Mouse (Mus musculus) heart, postnatal 0 days (tissue): Measurements from ENCODE around the gene Lrit3. TPM values are rescaled to one million over a fixed set of nuclear protein-coding genes. Genes with fewer than 3 reads are reported as not detected.
A peak's percentile ranks its signal among the peaks of the same experiment; 100 is the strongest.

ENCODE experiments used
- ATAC-seq: fragments of 200-750 bp; cut with Nextera tagmentation; 2 replicates; pipeline ENCODE4 v1.8.0; 2017; ENCODE audit warnings: low read depth, moderate number of reproducible peaks, moderate library complexity; ENCODE audit not compliant: insufficient read depth
- DNase-seq: peaks from one replicate; pipeline ENCODE4 v3.0.0-alpha.2; 2016; ENCODE audit warnings: low spot score
- H3K27ac ChIP-seq: fragments of 300-500 bp; sonication (generic); 2 replicates; pipeline ENCODE4 v1.5.1; 2014; ENCODE audit warnings: low read depth, mild to moderate bottlenecking
- H3K27me3 ChIP-seq: fragments of 300-500 bp; sonication (generic); 2 replicates; pipeline ENCODE4 v1.6.1; 2014; ENCODE audit warnings: low read length, mixed read lengths; ENCODE audit not compliant: control insufficient read depth, insufficient read depth
- H3K36me3 ChIP-seq: fragments of 300-500 bp; sonication (generic); replicated peaks from 2 replicates; pipeline ENCODE4 v1.6.1; 2014; ENCODE audit warnings: low read length, mixed read lengths; ENCODE audit not compliant: control insufficient read depth, insufficient read depth
- H3K4me1 ChIP-seq: fragments of 300-500 bp; sonication (generic); 2 replicates; pipeline ENCODE4 v1.6.1; 2014; ENCODE audit warnings: antibody characterized with exemption; ENCODE audit not compliant: control insufficient read depth, insufficient read depth
- H3K4me2 ChIP-seq: fragments of 300-500 bp; sonication (generic); 2 replicates; pipeline ENCODE4 v1.6.1; 2014; ENCODE audit warnings: low read depth, mild to moderate bottlenecking, low read length, moderate library complexity
- H3K4me3 ChIP-seq: fragments of 300-500 bp; sonication (generic); 2 replicates; pipeline ENCODE4 v1.5.1; 2014; ENCODE audit warnings: low read depth, low read length
- H3K9ac ChIP-seq: fragments of 300-500 bp; sonication (generic); replicated peaks from 2 replicates; pipeline ENCODE4 v1.6.1; 2014; ENCODE audit warnings: low read depth, low read length, mixed read lengths
- H3K9me3 ChIP-seq: fragments of 300-500 bp; sonication (generic); replicated peaks from 2 replicates; pipeline ENCODE4 v1.6.1; 2016; ENCODE audit warnings: low read length; ENCODE audit not compliant: control insufficient read depth
- CTCF ChIP-seq: IDR thresholded peaks from 2 replicates; pipeline ENCODE4 v1.5.1; 2016; ENCODE audit warnings: antibody characterized with exemption, control low read depth, low read depth
- EP300 ChIP-seq: IDR thresholded peaks from 2 replicates; pipeline ENCODE4 v1.6.1; 2016; ENCODE audit warnings: antibody characterized with exemption, low read depth
- WGBS: fragments of 180-500 bp; shearing (Covaris S2); extraction: QIAGEN DNeasy Blood & Tissue Kit; methylation state at CpG from one replicate; pipeline ENCODE4 v1.1.7; 2014; 5-methylcytosine and 5-hydroxymethylcytosine counted together
- polyA plus RNA-seq: library from polyadenylated mRNA; unstranded; fragments of >200 nt; fragmentation: Nextera tagmentation; extraction: Ambion mirVana; gene quantifications from 2 replicates; pipeline ENCODE4 v1.2.1, GENCODE M21; 2015
- total RNA-seq: library from RNA; depleted of rRNA; stranded (reverse); fragments of >200 nt; gene quantifications from 2 replicates; pipeline ENCODE4 v1.2.3, GENCODE M21; 2014; ENCODE audit warnings: low replicate concordance

Gene Lrit3
- total and polyA plus RNA-seq, 2 experiments from 2014 or later = not detected

GRCm38 (mm10) chr3:129799011-129799410 lies 4.8 kb downstream of the Lrit3 start:
- Histone ChIP-seq H3K9me3 (no peaks in the 10 kb centered on the region), H3K27ac (no peak overlapping the region), H3K4me2 (no peak overlapping the region), H3K27me3 (no peaks in the 10 kb centered on the region), H3K9ac (no peak overlapping the region), H3K4me1 (no peaks in the 10 kb centered on the region), H3K4me3 (no peak overlapping the region), H3K36me3 (no peaks in the 10 kb centered on the region)
- DNase-seq = no peak
- TF ChIP-seq CTCF = no peak
- TF ChIP-seq EP300 = no peak
- no peak for ATAC-seq
- 78% methylated on average over 2 of the region's 2 CpGs for WGBS

- no peaks in the 10 kb centered on the region for H3K9me3 ChIP-seq
- no peak overlapping the region for H3K9ac ChIP-seq
- ATAC-seq (peak; percentile 58; the same call in 1 of the 2 replicates), DNase-seq (peak; percentile 12)
- TF ChIP-seq EP300 = no peak
- TF ChIP-seq CTCF = no peak
- no peaks in the 10 kb centered on the region for H3K36me3 ChIP-seq
- WGBS = 41% methylated on average over 11 of the region's 11 CpGs
- no peak overlapping the region for H3K27ac ChIP-seq
- no peak overlapping the region for H3K4me3 ChIP-seq
- H3K4me2 ChIP-seq = no peak overlapping the region
- H3K4me1 ChIP-seq = no peaks in the 10 kb centered on the region
- H3K27me3 ChIP-seq = no peaks in the 10 kb centered on the region
Observed at GRCm38 (mm10) chr3:129798551-129798950, 5.3 kb downstream of the Lrit3 start.

GRCm38 (mm10) chr3:129797341-129797740 lies 6.5 kb downstream of the Lrit3 start:
- no peaks in the 10 kb centered on the region for H3K27me3 ChIP-seq
- no peak overlapping the region for H3K27ac ChIP-seq
- DNase-seq (no peak), ATAC-seq (no peak)
- WGBS = 74% methylated on average over 5 of the region's 5 CpGs
- H3K36me3 ChIP-seq = no peaks in the 10 kb centered on the region
- no peak overlapping the region for H3K9ac ChIP-seq
- H3K4me1 ChIP-seq = no peaks in the 10 kb centered on the region
- H3K4me2 ChIP-seq = no peak overlapping the region
- H3K9me3 ChIP-seq = no peaks in the 10 kb centered on the region
- no peak overlapping the region for H3K4me3 ChIP-seq
- no peak for TF ChIP-seq CTCF
- TF ChIP-seq EP300 = no peak

GRCm38 (mm10) chr3:129793801-129794200 lies 10.0 kb downstream of the Lrit3 start:
- 89% methylated on average over 5 of the region's 5 CpGs for WGBS
- H3K4me2 ChIP-seq = no peak overlapping the region
- no peak for ATAC-seq
- no peak overlapping the region for H3K27ac ChIP-seq
- TF ChIP-seq CTCF (no peak), EP300 (no peak)
- H3K36me3 ChIP-seq = no peaks in the 10 kb centered on the region
- no peak overlapping the region for H3K4me3 ChIP-seq
- no peaks in the 10 kb centered on the region for H3K4me1 ChIP-seq
- H3K27me3 ChIP-seq = no peaks in the 10 kb centered on the region
- no peak for DNase-seq
- no peaks in the 10 kb centered on the region for H3K9me3 ChIP-seq
- no peak overlapping the region for H3K9ac ChIP-seq

- Histone ChIP-seq H3K4me1 (no peaks in the 10 kb centered on the region), H3K27me3 (no peaks in the 10 kb centered on the region), H3K27ac (no peak overlapping the region), H3K9me3 (no peaks in the 10 kb centered on the region), H3K36me3 (no peaks in the 10 kb centered on the region), H3K4me3 (no peak overlapping the region), H3K4me2 (no peak overlapping the region), H3K9ac (no peak overlapping the region)
- ATAC-seq (no peak), DNase-seq (no peak)
- TF ChIP-seq EP300 = no peak
- no peak for TF ChIP-seq CTCF
- WGBS = 85% methylated on average over 3 of the region's 3 CpGs
Observed at GRCm38 (mm10) chr3:129782746-129783145, 21.1 kb downstream of the Lrit3 start.

- Histone ChIP-seq H3K36me3 (no peaks in the 10 kb centered on the region), H3K27me3 (no peaks in the 10 kb centered on the region), H3K27ac (no peak overlapping the region), H3K4me3 (no peak overlapping the region), H3K9me3 (no peaks in the 10 kb centered on the region), H3K4me2 (no peak overlapping the region), H3K4me1 (no peaks in the 10 kb centered on the region), H3K9ac (no peak overlapping the region)
- TF ChIP-seq CTCF (no peak), EP300 (no peak)
- DNase-seq (no peak), ATAC-seq (no peak)
- WGBS = 64% methylated on average over 10 of the region's 10 CpGs
Observed at GRCm38 (mm10) chr3:129781435-129781834, 22.4 kb downstream of the Lrit3 start.
